Mouse (Mus musculus) forebrain, postnatal 0 days (tissue): Measurements from ENCODE around the gene Gimap9. TPM values are rescaled to one million over a fixed set of nuclear protein-coding genes. Genes with fewer than 3 reads are reported as not detected.
"Not testable (repeated sequence)": the region's sequence is repeated elsewhere in the genome, so short reads cannot be mapped to it uniquely, and the experiment has no call there.

Source experiments
- ATAC-seq: fragments of 200-750 bp; cut with Nextera tagmentation; 2 replicates; pipeline ENCODE4 v1.8.0; 2017; ENCODE audit warnings: mild to moderate bottlenecking, moderate library complexity
- DNase-seq: peaks from one replicate; pipeline ENCODE4 v3.0.0-alpha.2; 2015
- H3K27ac ChIP-seq: fragments of 300-500 bp; sonication (generic); 2 replicates; pipeline ENCODE4 v1.5.1; 2014; ENCODE audit warnings: low read depth, mild to moderate bottlenecking, antibody characterized with exemption, low read length, moderate library complexity, mixed read lengths
- H3K27me3 ChIP-seq: fragments of 300-500 bp; sonication (generic); 2 replicates; pipeline ENCODE4 v1.6.1; 2014; ENCODE audit warnings: mild to moderate bottlenecking, low read length, mixed read lengths; ENCODE audit not compliant: insufficient read depth
- H3K36me3 ChIP-seq: fragments of 300-500 bp; sonication (generic); 2 replicates; pipeline ENCODE4 v1.6.1; 2014; ENCODE audit warnings: mild to moderate bottlenecking, moderate library complexity; ENCODE audit not compliant: insufficient read depth
- H3K4me1 ChIP-seq: fragments of 300-500 bp; sonication (generic); 2 replicates; pipeline ENCODE4 v1.6.1; 2014; ENCODE audit warnings: antibody characterized with exemption; ENCODE audit not compliant: insufficient read depth
- H3K4me2 ChIP-seq: fragments of 300-500 bp; sonication (generic); 2 replicates; pipeline ENCODE4 v1.6.1; 2014; ENCODE audit warnings: low read depth, mild to moderate bottlenecking, moderate library complexity
- H3K4me3 ChIP-seq: fragments of 300-500 bp; sonication (generic); 2 replicates; pipeline ENCODE4 v1.5.1; 2014; ENCODE audit warnings: low read depth, low read length, mixed read lengths
- H3K9ac ChIP-seq: fragments of 300-500 bp; sonication (generic); 2 replicates; pipeline ENCODE4 v1.6.1; 2014; ENCODE audit warnings: mild to moderate bottlenecking
- H3K9me3 ChIP-seq: fragments of 300-500 bp; sonication (generic); 2 replicates; pipeline ENCODE4 v1.6.1; 2016; ENCODE audit warnings: low read length
- CTCF ChIP-seq: sonication (generic); IDR thresholded peaks from 2 replicates; pipeline ENCODE4 v1.5.1; 2016; ENCODE audit warnings: antibody characterized with exemption, control low read depth, low read depth
- WGBS: fragments of 180-500 bp; shearing (Covaris S2); extraction: QIAGEN DNeasy Blood & Tissue Kit; methylation state at CpG from one replicate; pipeline ENCODE4 v1.1.7; 2014; 5-methylcytosine and 5-hydroxymethylcytosine counted together
- polyA plus RNA-seq: library from polyadenylated mRNA; unstranded; fragments of >200 nt; fragmentation: Nextera tagmentation; extraction: Ambion mirVana; gene quantifications from 2 replicates; pipeline ENCODE4 v1.2.1, GENCODE M21; 2015
- total RNA-seq: library from RNA; depleted of rRNA; stranded (reverse); fragments of >200 nt; gene quantifications from 2 replicates; pipeline ENCODE4 v1.2.3, GENCODE M21; 2014

Gene Gimap9
- total and polyA plus RNA-seq, 2 experiments from 2014 or later: 1.3 to 1.4 TPM

- Histone ChIP-seq H3K4me2 (no peak overlapping the region), H3K4me3 (no peak overlapping the region), H3K27ac (no peak overlapping the region), H3K27me3 (no peaks in the 10 kb centered on the region), H3K36me3 (no peaks in the 10 kb centered on the region), H3K9ac (no peak overlapping the region), H3K4me1 (no peaks in the 10 kb centered on the region), H3K9me3 (no peaks in the 10 kb centered on the region)
- WGBS: 74% methylated on average over 4 of the region's 4 CpGs
- no peak for DNase-seq
- no peak for ATAC-seq
- TF ChIP-seq CTCF: no peak
These were observed 6.3 kb downstream of the Gimap9 start for GRCm38 (mm10) chr6:48682271-48682670.

- not testable (repeated sequence) for H3K4me2 ChIP-seq, H3K27ac ChIP-seq, H3K4me3 ChIP-seq, H3K36me3 ChIP-seq, H3K9ac ChIP-seq, DNase-seq, ATAC-seq, H3K9me3 ChIP-seq, H3K27me3 ChIP-seq, H3K4me1 ChIP-seq
- WGBS: 96% methylated on average over 3 of the region's 4 CpGs
These were observed 7.4 kb downstream of the Gimap9 start for GRCm38 (mm10) chr6:48683263-48683821.

- Histone ChIP-seq H3K4me2 (no peak within 1 kb of the TSS), H3K9ac (no peak within 1 kb of the TSS), H3K9me3 (no peaks in the 10 kb centered on the region), H3K36me3 (no peaks in the 10 kb centered on the region), H3K27ac (no peak within 1 kb of the TSS), H3K4me1 (no peaks in the 10 kb centered on the region), H3K4me3 (no peak within 1 kb of the TSS), H3K27me3 (no peaks in the 10 kb centered on the region)
- DNase-seq (no peak), ATAC-seq (no peak)
- TF ChIP-seq CTCF: no peak
- 75% methylated on average over 5 of the region's 5 CpGs for WGBS
These were observed 8.4 kb downstream of the Gimap9 start, which contains the start of gene Gimap4 for GRCm38 (mm10) chr6:48684319-48684718. Gene Gimap4 (plus strand): TSS chr6:48684549.

- Histone ChIP-seq H3K36me3 (no peaks in the 10 kb centered on the region), H3K4me2 (no peak overlapping the region), H3K9me3 (no peaks in the 10 kb centered on the region), H3K4me3 (no peak overlapping the region), H3K27ac (no peak overlapping the region), H3K4me1 (no peaks in the 10 kb centered on the region), H3K9ac (no peak overlapping the region), H3K27me3 (no peaks in the 10 kb centered on the region)
- TF ChIP-seq CTCF: no peak
- WGBS: 53% methylated on average over 4 of the region's 4 CpGs
- no peak for ATAC-seq
- no peak for DNase-seq
These were observed 8.9 kb downstream of the Gimap9 start for GRCm38 (mm10) chr6:48684806-48685205.

GRCm38 (mm10) chr6:48685251-48685650 is 9.3 kb downstream of the Gimap9 start:
- H3K9ac ChIP-seq: no peak overlapping the region
- no peak overlapping the region for H3K4me2 ChIP-seq
- DNase-seq: no peak
- WGBS: 77% methylated on average over 2 of the region's 2 CpGs
- ATAC-seq: no peak
- no peak for TF ChIP-seq CTCF
- no peaks in the 10 kb centered on the region for H3K36me3 ChIP-seq
- no peaks in the 10 kb centered on the region for H3K27me3 ChIP-seq
- no peaks in the 10 kb centered on the region for H3K9me3 ChIP-seq
- no peaks in the 10 kb centered on the region for H3K4me1 ChIP-seq
- no peak overlapping the region for H3K4me3 ChIP-seq
- no peak overlapping the region for H3K27ac ChIP-seq

GRCm38 (mm10) chr6:48685694-48686665 is 10.1 kb downstream of the Gimap9 start:
- 88% methylated on average over 7 of the region's 7 CpGs for WGBS
- H3K9me3 ChIP-seq: no peaks in the 10 kb centered on the region
- H3K27ac ChIP-seq: no peak overlapping the region
- no peaks in the 10 kb centered on the region for H3K27me3 ChIP-seq
- H3K4me2 ChIP-seq: no peak overlapping the region
- no peaks in the 10 kb centered on the region for H3K4me1 ChIP-seq
- no peak for TF ChIP-seq CTCF
- DNase-seq (no peak), ATAC-seq (no peak)
- H3K4me3 ChIP-seq: no peak overlapping the region
- no peak overlapping the region for H3K9ac ChIP-seq
- H3K36me3 ChIP-seq: no peaks in the 10 kb centered on the region

GRCm38 (mm10) chr6:48687077-48687476 is 11.1 kb downstream of the Gimap9 start:
- no peak overlapping the region for H3K4me3 ChIP-seq
- 67% methylated on average over 2 of the region's 2 CpGs for WGBS
- no peak for DNase-seq
- H3K36me3 ChIP-seq: no peaks in the 10 kb centered on the region
- ATAC-seq: no peak
- no peak overlapping the region for H3K9ac ChIP-seq
- H3K27ac ChIP-seq: no peak overlapping the region
- no peak overlapping the region for H3K4me2 ChIP-seq
- no peaks in the 10 kb centered on the region for H3K4me1 ChIP-seq
- no peaks in the 10 kb centered on the region for H3K9me3 ChIP-seq
- no peaks in the 10 kb centered on the region for H3K27me3 ChIP-seq
- TF ChIP-seq CTCF: no peak
